Mouse (Mus musculus) neural tube, embryonic 10.5 days (tissue): ENCODE data around the gene Cyp2w1.
"Not testable (repeated sequence)": the region's sequence is repeated elsewhere in the genome, so short reads cannot be mapped to it uniquely, and the experiment has no call there.

Experiments used
- DNase-seq: peaks from one replicate; pipeline ENCODE4 v3.0.0-alpha.2; 2017; ENCODE audit warnings: low spot score; ENCODE audit errors: extremely low spot score

Gene Cyp2w1

DNA sequence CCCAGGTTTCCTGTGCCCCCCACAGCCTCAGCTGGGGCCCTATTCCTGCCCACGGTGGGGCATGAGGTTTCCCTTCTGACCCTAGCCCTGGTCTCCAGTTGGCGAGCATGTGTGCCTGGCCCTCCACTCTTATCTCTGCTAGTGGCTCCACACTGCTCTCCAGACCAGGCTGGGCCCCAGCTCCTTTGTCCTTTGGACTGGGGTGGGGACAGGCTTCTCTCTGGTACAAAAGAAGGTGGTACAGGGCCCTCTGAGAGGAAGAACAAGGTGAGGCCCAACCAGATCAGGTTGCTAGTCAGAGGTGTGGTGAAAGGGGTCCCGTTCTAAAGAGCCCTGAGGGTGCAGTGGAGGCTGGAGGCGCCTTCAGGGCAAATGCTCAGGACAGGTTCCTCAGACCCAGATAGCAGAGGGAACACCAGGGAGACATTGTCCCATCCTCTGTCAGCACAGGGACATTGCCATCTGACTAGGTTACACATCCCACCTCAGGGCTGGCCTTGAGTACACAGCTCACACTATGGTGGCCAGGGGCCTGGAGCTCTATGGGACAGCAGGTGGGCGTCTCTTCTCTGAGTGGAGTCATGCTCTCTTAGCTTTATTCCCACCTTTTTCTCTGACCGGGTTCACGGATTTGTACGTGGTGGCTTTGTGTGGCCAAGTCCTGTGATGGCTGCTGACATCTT lies 19.7 kb upstream of the Cyp2w1 start:
- DNase-seq = no peak

DNA sequence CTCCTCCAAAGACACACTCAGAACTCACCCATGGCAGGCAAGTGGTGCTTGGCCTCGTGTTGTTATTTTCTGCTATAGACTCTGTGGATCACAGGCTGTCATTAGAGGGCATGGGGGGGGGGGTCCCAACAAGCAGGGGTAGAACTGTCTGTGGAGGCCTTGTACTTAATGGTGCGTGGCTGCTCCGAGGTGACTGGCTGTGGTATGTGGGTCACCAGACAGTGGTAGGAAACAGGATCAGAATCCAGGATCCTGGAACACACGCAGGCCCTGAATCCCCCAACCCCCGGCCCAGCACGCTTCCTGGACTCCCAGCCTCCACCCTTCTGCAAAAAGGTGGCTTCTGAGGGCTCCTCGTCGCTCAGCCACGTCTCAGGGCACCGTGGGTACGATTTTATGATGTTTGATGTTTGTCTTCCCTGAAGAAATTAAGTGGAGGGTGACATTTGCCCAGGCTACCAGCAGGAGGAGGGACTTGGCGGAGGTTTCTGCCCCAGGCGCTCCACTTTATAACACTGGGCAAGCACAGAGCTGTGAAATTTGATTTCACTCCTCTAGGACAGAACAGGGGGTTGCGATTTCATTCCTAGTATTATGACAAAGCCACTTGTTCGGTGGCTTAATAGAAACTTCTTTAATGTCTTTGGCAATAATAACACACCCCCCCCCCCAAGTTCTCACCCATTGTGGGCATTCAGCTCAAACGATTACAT lies 19.0 kb upstream of the Cyp2w1 start:
- no peak for DNase-seq

DNA sequence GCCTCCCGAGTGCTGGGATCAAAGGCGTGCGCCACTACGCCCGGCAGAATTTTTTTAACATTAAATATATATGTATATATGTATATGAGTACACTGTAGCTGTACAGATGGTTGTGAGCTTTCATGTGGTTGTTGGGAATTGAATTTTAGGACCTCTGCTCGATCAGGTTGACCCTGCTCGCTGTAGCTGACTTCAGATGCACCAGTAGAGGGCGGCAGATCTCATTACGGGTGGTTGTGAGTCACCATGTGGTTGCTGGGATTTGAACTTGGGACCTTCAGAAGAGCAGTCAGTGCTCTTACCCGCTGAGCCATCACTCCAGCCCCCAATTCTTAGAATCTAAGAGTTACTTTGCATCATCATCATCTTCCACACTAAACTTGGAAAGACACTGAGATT lies 18.0 kb upstream of the Cyp2w1 start:
- DNase-seq = not testable (repeated sequence)

- no peak for DNase-seq
Measured at GRCm38 (mm10) chr5:139335634-139336033, 16.8 kb upstream of the Cyp2w1 start.

DNA sequence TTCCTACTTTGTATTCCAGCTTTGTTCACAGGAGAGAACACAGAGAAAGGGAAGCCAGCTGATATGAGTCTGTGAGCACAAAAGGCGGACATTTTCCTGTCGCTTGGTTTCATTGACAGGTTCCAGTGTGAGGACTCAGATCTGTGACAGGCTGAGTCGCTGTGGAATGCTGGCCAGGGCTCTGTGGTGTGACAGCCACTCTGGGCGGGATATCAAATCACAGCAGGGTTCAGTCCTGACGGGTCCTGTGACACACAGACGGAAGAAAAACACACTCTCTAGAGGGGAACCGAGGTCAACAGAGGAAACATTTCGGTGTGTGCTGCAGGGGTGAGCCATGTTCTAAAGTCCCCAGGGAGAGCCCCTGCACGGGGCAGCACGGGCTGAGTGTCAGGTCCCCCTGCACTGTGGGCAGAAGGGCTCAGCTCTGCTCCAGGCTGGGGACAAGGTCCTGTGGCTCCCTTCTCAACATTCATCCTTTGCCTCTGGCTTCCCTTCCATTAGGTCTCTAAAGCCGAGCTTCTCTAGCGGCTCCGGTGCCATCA lies 14.5 kb upstream of the Cyp2w1 start:
- no peak for DNase-seq

- DNase-seq = no peak
Measured at GRCm38 (mm10) chr5:139338403-139338802, 14.0 kb upstream of the Cyp2w1 start.

GRCm38 (mm10) chr5:139338891-139339290 lies 13.5 kb upstream of the Cyp2w1 start:
- DNase-seq = no peak

DNA sequence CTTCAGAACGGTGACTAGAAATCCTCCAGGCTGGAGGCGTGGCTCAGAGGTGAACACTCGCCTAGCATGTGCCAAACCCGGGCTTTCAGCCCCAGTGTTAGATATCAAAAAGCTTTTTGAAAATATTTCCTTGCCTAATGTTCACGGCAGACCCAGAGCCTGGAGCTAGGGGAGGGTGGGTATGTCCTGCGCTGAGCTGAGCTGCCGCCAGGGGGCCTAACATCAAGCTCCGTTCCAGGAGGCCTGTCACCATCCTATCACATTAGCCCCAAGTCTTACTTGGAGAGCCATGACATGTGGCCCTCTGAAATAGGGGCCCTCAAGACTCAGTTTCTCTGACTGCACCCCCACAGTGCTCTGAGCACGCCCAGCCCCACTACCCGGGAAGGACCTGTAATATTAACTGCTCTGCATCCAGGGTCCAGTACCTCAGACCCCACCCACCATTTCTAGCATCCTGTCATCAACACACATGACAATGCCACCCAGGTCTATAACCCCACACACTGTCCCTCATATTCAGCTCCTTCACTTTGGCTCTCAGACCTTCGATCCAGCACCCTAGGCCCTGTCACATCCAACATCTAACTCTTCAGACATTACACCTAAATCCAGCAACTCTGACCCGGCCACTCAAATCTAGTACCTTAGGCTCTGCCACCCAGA lies 8.3 kb upstream of the Cyp2w1 start:
- DNase-seq = peak; percentile 80

DNA sequence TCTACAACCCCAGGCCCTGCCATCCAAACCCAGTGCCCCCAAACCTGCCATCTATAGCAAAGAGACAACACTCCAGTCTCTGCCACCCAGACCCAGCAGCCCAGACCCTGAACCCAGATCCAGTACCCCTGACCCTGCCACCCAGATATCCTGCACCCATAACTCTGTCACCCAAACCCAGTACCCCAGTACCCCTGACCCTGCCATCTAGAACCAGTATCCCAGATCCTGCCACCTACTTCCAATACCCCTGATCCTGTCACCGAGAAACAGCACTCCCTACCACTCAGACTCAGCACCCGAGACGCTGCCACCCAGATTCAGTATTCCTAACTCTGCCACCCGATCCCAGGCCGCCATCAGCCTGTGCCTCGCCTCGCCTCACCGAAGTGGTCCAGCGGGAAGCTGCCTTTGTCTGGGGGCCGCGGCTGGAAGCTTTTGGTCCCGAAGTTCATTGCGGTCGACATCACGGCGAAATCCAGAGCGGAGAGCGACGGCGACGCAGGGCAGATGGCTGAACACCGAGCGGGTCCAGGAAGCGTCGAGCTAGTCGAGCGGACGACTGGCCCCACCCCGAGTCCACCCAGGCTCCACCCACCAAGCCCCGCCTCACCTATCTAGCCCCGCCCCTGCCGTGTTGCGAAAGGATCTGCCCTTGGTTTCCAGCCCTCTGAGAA lies 7.6 kb upstream of the Cyp2w1 start:
- DNase-seq = peak; percentile 93

DNA sequence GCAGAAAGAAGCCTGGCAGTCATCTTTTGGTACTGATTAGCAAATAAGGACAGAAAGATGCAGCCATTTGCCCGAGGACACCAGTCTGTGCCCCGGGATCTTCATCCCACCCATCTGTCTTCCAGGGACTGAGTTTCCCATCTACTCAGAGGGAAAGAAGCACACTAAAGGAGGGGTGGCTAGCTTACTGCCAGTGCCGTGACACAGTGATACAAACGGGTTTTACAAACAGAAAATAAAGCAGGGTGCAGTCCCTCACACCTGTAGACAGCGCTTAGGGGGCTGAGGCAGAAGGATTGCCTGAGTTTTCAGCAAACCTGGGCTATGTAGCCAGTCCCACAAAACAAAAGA lies 7.1 kb upstream of the Cyp2w1 start:
- DNase-seq = no peak

DNA sequence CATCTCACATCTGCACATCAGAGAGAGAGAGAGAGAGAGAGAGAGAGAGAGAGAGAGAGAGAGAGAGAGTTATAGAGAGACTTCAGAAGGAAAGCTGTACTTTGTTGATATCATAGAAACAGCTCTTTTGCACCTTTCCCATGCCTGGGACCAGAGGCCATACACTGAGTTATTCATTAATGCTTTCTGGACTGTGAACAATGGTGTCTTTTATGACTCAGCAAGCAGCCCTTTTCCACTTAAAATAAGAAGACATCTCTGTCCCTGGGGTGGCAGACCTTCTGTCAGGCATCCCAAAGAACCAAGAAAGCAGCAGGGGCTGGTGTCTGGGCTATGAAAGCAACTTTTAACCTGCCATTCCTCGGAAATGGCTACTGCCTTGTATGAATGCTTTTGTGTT lies 5.2 kb upstream of the Cyp2w1 start:
- no peak for DNase-seq

DNA sequence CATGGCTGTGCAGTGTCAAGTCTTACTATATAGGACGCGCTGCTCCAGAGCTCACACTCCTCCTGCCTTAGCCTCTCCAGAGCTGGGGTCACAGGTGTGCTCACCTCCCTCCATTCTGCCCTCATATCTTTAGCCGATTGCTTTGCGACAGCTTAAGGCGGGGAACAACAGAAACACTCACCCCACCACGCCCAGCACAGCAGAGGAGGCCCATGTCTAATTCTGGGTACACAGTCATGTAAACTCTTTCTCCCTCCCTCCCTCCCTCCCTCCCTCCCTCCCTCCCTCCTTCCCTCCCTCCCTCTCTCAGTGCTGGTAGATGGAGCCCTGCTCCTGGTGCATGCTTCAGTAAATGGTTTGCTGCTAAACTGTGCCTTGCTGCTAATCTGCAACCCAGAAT lies 2.7 kb upstream of the Cyp2w1 start:
- DNase-seq = no peak

- no peak for DNase-seq
Measured at GRCm38 (mm10) chr5:139351134-139351533, 1.3 kb upstream of the Cyp2w1 start, which contains the start of gene Cox19. Cox19 (minus strand) TSS chr5:139351418.

- no peak for DNase-seq
Measured at GRCm38 (mm10) chr5:139351628-139352027, 789 bp upstream of the Cyp2w1 start.

- no peak for DNase-seq
Measured at GRCm38 (mm10) chr5:139353496-139353895, 1.1 kb downstream of the Cyp2w1 start.

DNA sequence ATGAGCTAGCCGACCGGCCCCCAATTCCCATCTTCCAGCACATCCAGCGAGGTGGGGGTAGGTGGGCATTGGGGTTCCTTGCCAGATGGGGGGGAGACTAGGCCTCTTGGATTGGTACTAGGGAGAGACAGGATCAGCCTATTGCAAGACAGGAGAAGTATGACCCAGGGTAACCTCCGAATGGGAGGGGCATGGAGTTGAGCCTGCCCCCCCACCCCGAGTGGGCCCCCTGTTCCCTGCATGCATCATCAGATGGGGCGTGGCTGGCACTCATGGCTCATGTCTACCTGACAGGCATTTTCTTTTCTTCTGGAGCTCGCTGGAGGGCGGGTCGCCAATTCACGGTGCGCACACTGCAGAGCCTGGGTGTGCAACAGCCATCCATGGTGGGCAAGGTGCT lies 1.5 kb downstream of the Cyp2w1 start:
- DNase-seq = no peak

- DNase-seq = peak; percentile 79
Measured at GRCm38 (mm10) chr5:139355235-139355772, 2.9 kb downstream of the Cyp2w1 start.

- no peak for DNase-seq
Measured at GRCm38 (mm10) chr5:139358653-139359052, 6.2 kb downstream of the Cyp2w1 start.

GRCm38 (mm10) chr5:139359244-139359643 lies 6.8 kb downstream of the Cyp2w1 start:
- no peak for DNase-seq

DNA sequence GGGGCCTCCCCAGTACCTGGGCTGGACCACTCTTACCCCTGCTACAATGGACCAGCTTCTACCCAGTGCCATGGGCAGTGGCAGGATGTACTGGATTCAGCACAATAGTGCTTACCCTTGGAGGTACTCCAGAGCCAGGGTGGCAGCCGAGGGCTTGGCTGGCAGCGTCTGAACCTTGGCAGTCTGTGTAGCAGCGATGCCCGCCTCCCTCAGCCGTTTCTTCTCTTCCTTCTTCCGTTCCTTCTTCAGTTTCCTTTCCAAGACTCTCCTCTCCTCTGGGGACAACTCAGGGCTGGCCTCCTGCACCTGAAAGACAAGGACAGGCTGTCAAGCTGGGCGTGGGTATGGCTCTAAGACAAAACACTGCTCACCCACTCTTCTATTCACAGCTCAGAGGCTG lies 11.4 kb downstream of the Cyp2w1 start:
- DNase-seq = no peak

DNA sequence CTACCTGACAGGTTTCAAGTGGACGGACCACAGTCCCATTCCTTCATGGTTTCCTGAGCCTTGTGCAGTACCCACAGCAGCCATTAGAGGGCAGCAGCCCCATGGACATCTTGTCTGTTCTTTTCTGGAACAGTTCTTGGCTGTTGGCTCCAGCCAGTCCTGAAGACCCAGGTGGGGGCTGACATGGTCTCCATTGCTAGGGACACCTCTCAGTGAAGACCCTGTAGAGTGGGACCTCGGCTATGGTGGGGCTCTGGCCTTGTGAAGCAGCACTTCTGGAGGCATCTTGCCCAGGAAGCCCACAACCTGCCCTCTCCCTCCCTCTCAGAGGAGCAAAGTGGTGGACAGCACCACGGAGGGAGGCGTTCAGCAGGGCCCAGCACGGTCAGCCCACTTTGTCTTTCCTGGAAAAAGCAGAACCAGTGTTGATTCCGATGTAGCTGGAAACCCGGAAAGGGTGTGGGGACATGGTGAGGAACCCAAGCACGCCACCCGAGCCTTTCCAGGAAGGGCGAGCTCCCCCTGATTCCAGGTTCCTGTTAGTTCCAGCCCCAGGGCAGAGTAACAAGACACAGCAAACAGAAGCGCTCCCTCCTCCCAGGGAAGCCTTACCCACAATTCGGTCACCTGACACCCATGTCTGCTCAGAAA lies 12.0 kb downstream of the Cyp2w1 start:
- peak; percentile 91 for DNase-seq
